Mouse (Mus musculus): ENCODE data around the gene Fam50b.

The Fam50b gene

DNA sequence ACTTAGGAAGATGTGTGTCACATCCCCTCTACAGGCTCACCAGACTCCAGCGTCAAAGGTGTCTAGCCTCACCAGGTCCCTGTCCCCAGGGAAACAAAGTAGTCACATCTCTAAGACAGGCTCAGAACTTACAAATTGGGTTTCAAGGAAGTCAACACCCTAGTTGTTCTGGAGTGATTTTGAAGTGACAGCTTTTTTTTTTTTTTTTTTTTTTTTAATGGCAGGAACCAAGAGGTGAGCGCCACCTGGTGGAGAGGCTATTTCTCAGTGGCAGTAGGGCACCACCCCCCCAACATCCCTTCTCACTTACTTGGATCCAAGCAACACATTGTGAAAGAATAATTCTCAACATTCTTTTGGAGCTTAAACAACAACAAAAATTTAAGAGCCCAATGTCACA, 59.2 kb downstream of the Fam50b start:
- DNase-seq (ENCODE audit: low spot score in 2 of 2), result peak; percentile 23 to 66

DNA sequence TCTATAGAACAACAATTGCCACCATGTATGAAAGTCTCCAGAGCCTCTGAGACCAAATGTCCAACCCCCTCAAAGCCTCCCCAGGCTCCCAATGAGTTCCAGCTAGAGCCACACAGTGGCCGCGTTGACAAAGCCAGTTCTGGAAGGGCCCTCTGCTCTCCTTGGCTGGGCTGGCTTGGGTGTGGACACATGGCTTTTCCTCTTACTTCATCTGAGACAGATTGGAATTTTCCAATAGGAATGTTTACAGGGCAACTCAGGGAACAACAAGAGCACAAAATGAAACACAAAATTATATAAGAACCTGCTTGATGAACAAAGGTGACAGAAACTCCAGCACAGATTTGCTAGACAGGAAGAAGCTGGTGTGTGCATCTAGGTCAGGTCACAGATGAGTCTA, 59.8 kb downstream of the Fam50b start:
- no peak for DNase-seq (ENCODE audit: low spot score in 2 of 2)
